Mouse (Mus musculus): ENCODE results near the gene Mrps34.

Mrps34 gene

GRCm38 (mm10) chr17:24894995-24895547 is at the start of gene Mrps34, which contains the start of gene Eme2:
Mrps34 (plus strand) TSS chr17:24895116.
Eme2 (minus strand) TSS chr17:24895087.
- peak; percentile 87 for DNase-seq

DNA sequence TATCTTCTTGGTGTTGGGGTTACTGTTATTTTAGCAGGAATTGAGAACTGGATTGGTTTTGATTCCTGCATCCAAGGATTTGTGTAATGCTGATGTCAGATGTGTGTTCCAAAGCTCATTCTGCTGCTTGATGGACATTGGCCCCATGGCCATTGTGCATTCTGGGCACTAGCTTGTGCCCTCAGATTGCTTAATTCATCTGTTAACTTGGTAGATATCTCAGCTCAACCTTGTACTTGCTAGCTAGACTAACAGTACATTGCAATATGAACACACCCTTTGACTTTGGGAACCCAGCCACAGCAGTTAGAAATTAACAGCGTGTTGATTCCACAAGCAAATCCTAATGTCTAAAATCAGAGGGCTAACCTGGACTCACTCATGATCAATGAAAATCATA is 47.5 kb upstream of the Mrps34 start:
- DNase-seq, result no peak

GRCm38 (mm10) chr17:24848600-24849031 is 46.3 kb upstream of the Mrps34 start:
- no peak for DNase-seq

GRCm38 (mm10) chr17:24849733-24850064 is 45.2 kb upstream of the Mrps34 start:
- DNase-seq, result no peak

DNA sequence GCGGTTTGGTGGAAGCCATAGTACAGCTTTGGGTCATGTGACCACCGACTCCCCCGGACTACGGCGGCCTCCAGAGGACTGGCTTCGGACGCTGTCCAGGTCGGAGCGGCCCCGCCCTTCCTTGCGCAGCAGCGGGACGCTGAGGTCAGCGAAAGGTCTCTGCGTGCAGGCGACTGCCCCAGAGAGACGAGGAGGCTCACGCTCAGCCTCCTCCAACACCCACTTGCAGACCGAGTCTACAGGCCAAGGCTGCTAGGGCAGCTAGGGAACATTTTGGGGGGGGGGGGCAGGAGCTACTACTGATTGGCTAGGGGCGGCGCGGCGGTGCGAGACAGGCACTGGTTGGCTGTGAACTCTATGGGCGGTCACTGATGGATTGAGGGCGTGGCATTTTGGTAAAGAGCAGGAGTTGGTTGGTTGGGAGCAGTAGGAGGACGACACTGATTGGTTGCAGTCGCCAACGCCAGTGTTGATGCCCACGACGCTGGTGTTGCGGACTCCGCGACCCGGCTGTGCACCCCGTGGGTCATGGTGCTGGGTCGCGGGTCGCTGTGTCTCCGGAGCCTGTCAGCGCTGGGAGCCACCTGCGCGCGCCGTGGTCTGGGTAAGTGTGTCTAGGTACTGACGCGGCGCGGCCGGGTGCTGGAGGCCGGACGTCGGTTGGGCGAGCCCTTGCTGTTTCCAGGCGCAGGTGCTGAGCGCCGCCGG is 44.7 kb upstream of the Mrps34 start, which contains the start of gene Fahd1:
Gene Fahd1, minus strand, starts transcription at position 300 of the 708 bp plus-strand sequence.
- DNase-seq, result peak; percentile 98

DNA sequence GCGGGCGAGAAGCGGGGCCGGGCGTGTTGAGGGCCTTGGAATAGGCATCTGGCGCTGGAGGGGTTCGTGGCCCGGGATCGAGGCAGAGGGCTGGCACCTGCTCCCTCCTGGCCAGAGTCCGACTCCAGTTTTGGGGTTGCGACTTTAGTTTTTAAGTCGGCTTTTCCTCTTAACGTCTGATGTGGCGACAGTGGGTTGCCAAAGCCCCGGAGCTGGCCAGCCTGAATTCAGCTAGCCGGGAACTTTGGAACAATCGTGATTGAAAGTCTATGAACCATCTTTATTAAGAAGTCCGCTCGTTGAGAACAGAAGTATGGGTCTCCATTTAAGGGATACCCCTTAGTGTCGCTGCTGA is 44.2 kb upstream of the Mrps34 start:
- no peak for DNase-seq

GRCm38 (mm10) chr17:24851381-24852125 is 43.4 kb upstream of the Mrps34 start:
- DNase-seq, result no peak

GRCm38 (mm10) chr17:24855838-24856464 is 39.0 kb upstream of the Mrps34 start:
- DNase-seq, result no peak

GRCm38 (mm10) chr17:24856589-24856988 is 38.3 kb upstream of the Mrps34 start:
- no peak for DNase-seq

- DNase-seq, result no peak
These were observed 37.0 kb upstream of the Mrps34 start for GRCm38 (mm10) chr17:24857831-24858470.

- DNase-seq, result no peak
These were observed 35.9 kb upstream of the Mrps34 start for GRCm38 (mm10) chr17:24858967-24859366.

DNA sequence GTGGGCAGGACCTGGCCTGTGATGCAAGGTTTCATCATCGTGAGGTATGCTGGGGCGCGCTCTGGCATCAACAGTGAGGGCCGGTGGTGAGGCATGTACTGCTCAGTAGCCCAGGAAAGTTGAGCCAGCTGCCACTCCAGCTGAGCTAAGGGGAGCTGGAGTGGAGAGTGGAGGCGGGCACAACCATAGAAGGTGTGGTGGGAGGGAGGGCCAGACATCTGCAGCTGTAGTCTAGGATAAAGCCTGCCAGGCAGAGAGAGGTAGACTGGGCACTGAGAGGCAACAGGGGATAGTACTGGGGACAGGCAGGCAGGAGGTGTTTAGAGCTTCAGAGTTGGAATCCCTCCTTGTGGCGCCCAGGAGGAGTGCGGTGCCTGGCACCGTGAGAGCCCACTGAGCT is 34.8 kb upstream of the Mrps34 start:
- DNase-seq, result no peak

DNA sequence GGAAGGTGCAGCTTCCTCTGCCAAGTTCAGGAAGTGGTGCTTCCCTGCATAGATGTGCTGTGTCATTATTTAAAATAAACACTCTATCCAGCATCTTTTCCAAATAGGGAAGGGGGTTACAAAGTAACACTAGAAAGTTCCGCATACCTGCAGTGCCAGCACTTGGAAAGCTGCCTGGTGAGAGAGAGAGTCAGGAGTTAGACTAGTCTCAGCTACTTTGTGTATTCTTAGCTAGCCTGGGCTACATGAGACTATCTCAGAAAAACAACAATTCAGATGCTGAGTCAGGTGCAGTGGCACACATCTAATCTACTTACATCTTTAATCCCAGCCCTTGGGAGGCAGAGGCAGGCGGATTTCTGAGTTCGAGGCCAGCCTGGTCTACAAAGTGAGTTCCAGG is 33.1 kb upstream of the Mrps34 start:
- DNase-seq, result no peak

- no peak for DNase-seq
These were observed 29.1 kb upstream of the Mrps34 start, which contains the start of gene Igfals for GRCm38 (mm10) chr17:24865776-24866175. Igfals (plus strand) TSS chr17:24865997.

DNA sequence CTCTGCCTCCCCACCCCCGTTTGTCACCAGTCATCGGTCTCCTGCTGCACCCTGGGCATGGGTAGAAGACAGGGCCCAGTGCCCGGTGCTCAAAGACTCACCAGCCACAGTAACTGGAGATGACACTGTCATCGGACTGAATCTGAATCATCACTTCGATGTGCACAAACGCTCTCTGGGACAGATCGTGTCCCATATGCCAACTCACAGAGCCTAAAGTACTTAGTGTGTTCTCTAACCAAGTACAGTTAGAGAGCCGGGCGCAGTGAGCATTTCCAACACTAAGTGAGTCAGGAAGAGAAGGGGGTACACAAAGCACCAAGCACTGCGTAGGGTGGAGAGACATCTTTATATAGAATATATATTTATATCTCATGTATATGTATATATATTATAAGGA is 27.0 kb upstream of the Mrps34 start:
- peak; percentile 42 for DNase-seq

DNA sequence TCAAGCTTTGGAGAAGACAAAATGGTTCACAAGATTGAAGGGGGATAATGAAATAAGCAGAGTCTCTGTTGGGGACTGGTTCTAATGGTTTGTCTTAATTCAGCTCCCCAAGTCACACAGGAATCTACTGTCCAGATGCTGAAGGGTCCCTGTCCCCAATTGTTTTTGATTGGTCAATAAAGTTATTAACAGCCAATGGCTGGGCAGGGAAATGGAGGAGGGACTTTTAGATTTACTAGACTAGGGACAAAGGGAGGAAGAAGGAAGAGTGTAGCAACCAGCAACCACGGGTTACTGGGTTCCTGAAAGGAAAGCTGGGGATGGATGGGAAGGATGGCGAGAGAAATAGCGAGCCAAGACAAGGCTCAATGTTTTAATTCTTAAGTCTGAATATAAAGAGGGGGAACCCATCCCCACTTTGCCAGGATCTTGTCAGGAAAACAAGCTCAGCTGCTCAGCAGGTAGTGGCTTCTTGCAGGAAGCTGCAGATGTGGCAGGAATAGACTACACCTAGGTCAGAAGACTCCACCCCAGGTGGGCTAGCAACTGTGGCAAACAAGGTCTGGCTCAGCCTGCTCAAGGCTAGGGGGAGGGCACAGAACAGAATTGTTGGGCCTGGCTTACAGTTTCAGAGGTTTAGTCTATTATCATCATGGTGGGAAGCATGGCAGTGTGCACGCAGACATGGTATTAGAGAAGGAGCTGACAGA is 21.1 kb upstream of the Mrps34 start:
- DNase-seq, result no peak

DNA sequence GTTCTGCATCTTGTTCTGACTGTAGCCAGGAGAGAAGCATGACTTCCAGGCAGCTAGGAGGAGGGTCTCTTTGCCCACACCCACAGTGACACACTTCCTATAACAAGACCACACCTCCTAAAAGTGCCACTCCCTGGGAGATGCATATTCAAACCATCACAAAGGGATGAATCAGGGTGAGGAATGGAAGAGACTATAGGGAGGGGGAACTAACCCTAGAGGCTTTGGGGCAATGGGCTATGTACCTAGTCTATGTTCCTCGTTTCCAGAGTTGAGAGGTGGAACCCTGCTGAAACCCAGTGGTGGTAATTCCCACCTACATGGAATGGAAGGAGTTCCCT is 20.5 kb upstream of the Mrps34 start:
- no peak for DNase-seq

GRCm38 (mm10) chr17:24874989-24875388 is 19.9 kb upstream of the Mrps34 start:
- DNase-seq, result no peak

DNA sequence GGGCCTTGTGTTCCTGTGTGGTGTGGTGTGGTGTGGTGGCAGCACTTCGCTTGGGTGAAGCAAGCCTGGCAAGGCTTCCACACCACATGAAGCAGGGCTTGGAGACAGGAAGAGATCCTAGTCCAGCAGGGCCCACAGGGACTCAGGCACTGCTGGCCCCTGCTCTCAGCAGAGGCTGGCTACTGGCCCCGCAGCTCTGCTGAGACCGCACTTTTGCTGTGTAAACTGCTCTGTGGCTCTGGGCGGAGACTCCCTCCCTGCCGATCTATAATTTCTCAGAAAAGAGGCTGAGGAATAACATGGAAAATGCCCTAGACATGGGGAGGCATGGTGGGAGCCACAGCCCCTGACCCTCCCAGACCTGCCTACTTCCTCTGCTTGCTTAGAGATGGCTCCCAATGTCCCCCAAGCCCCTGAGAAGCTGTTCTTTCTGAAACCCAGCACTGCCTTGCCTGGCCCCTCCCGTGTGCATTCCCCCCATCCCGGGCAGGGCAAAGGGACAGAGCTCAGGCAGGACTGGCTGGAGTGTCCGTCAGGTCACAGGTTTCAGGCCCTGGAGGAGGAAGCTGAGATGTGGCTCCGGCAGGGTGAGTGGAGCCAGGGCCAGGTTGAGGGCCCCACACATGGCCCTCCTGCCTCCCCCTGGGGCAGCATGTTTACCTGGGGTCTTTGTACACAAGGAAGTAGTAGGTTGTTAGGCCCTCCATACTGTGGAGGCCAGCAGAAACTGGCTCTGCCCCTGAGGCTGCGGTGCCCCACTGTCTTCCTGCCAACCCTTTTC is 17.4 kb upstream of the Mrps34 start:
- DNase-seq, result no peak

GRCm38 (mm10) chr17:24878117-24878397 is 16.9 kb upstream of the Mrps34 start:
- DNase-seq, result no peak

GRCm38 (mm10) chr17:24878531-24878930 is 16.4 kb upstream of the Mrps34 start:
- no peak for DNase-seq

All from right cerebral cortex, adult 18-20 months (tissue).